Mouse (Mus musculus): Measurements from ENCODE around the gene Magea10. TPM values are rescaled to one million over a fixed set of nuclear protein-coding genes. Genes with fewer than 3 reads are reported as not detected.

The Magea10 gene
- total and polyA plus RNA-seq, 3 experiments = not detected

Other genes with a start within 250 kb of the Magea10 start
- not detected in 2 replicates for gene Magea4, start 164.8 kb downstream of the Magea10 start, total RNA-seq (2012; rRNA removed)
- gene Magea4, start 164.8 kb downstream of the Magea10 start, total RNA-seq (2014; rRNA removed) = not detected in 2 replicates
- gene Magea4, start 164.8 kb downstream of the Magea10 start, polyA plus RNA-seq (2012; ENCODE audit: insufficient read length, low read depth) = not detected in 2 replicates
- not detected in 2 replicates for gene Gabre, start 112.1 kb downstream of the Magea10 start, total RNA-seq (2012; rRNA removed)
- gene Gabre, start 112.1 kb downstream of the Magea10 start, total RNA-seq (2014; rRNA removed) = not detected in 2 replicates
- gene Gabre, start 112.1 kb downstream of the Magea10 start, polyA plus RNA-seq (2012; ENCODE audit: insufficient read length, low read depth) = not detected in 2 replicates

Measured in CH12.LX (cell line).